Mouse (Mus musculus): Measurements from ENCODE around the gene B3gnt2. TPM values are rescaled to one million over a fixed set of nuclear protein-coding genes. Genes with fewer than 3 reads are reported as not detected.

B3gnt2 gene
- polyA plus RNA-seq, 1 experiment: 13.1 TPM

DNA sequence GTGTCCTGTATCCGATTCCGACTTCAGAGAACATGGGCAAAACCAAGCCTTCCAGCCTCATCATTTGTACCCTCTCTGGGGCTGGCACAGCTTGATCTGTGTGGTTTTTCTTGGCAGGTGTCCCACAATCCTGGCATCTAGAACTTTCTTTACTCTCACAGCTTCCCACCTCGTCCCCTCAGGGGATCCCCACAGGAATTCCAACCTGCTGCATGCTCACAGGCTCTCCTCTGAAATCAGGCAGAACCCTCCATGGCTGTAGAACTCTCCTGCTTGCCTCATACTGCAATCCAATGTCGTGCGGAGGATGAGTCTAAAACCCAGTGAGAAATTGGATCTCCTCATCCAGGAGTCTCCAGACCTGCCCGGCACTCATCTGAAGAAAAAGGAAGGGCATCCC lies 34.1 kb downstream of the B3gnt2 start:
- H3K4me3 ChIP-seq: no peak overlapping the region
- H3K36me3 ChIP-seq (ENCODE audit: control insufficient read depth, insufficient read depth): no peaks in the 10 kb centered on the region
- no peak overlapping the region for H3ac ChIP-seq (ENCODE audit: control insufficient read depth, insufficient read length)
- H3K27me3 ChIP-seq (ENCODE audit: control insufficient read depth, insufficient read depth, insufficient read length): no peaks in the 10 kb centered on the region
- no peaks in the 10 kb centered on the region for H3K79me2 ChIP-seq (ENCODE audit: control insufficient read depth, insufficient read depth)
- TF ChIP-seq MYOD1 (IDR thresholded peaks at IDR 0.05; ENCODE audit: control insufficient read depth in 1 of 3, insufficient read length in 2 of 3, low read depth in 2 of 3) (no peak), POLR2AphosphoS2 (IDR thresholded peaks at IDR 0.05; ENCODE audit: insufficient read length, low read depth) (no peak), TCF12 (IDR thresholded peaks at IDR 0.05; ENCODE audit: insufficient read depth, poor library complexity, severe bottlenecking) (no peak), USF1 (IDR thresholded peaks at IDR 0.05; ENCODE audit: low read depth) (no peak), MAX (IDR thresholded peaks at IDR 0.05; ENCODE audit: low read depth) (no peak), MYOG (IDR thresholded peaks at IDR 0.05; ENCODE audit: control insufficient read depth in 1 of 3, insufficient read depth in 1 of 3, insufficient read length in 2 of 3, low read depth in 2 of 3) (no peak), CEBPB (IDR thresholded peaks at IDR 0.05; ENCODE audit: insufficient read depth, poor library complexity, severe bottlenecking) (no peak), REST (IDR thresholded peaks at IDR 0.05; ENCODE audit: insufficient read depth, insufficient read length) (no peak)
- H3K4me2 ChIP-seq (ENCODE audit: low read depth): no peak overlapping the region

- no peak overlapping the region for H3ac ChIP-seq (ENCODE audit: control insufficient read depth, insufficient read length)
- H3K36me3 ChIP-seq (ENCODE audit: control insufficient read depth, insufficient read depth): no peaks in the 10 kb centered on the region
- no peaks in the 10 kb centered on the region for H3K27me3 ChIP-seq (ENCODE audit: control insufficient read depth, insufficient read depth, insufficient read length)
- no peak overlapping the region for H3K4me2 ChIP-seq (ENCODE audit: low read depth)
- no peaks in the 10 kb centered on the region for H3K79me2 ChIP-seq (ENCODE audit: control insufficient read depth, insufficient read depth)
- TF ChIP-seq POLR2A (IDR thresholded peaks at IDR 0.05; ENCODE audit: insufficient read length, low read depth): no peak
- TF ChIP-seq TCF3 (IDR thresholded peaks at IDR 0.05; ENCODE audit: insufficient read length, low read depth): no peak
- TF ChIP-seq CEBPB (IDR thresholded peaks at IDR 0.05; ENCODE audit: insufficient read depth, poor library complexity, severe bottlenecking): no peak
- TF ChIP-seq MAX (IDR thresholded peaks at IDR 0.05; ENCODE audit: low read depth): no peak
- no peak for TF ChIP-seq SRF (IDR thresholded peaks at IDR 0.05; ENCODE audit: control insufficient read depth, insufficient read length, low read depth)
- TF ChIP-seq MYOG (IDR thresholded peaks at IDR 0.05; ENCODE audit: control insufficient read depth in 1 of 3, insufficient read depth in 1 of 3, insufficient read length in 2 of 3, low read depth in 2 of 3): no peak
- TF ChIP-seq MYOD1 (IDR thresholded peaks at IDR 0.05; ENCODE audit: control insufficient read depth in 1 of 3, insufficient read length in 2 of 3, low read depth in 2 of 3): no peak
- TF ChIP-seq USF1 (IDR thresholded peaks at IDR 0.05; ENCODE audit: low read depth): no peak
- no peak for TF ChIP-seq E2F4 (IDR thresholded peaks at IDR 0.05; ENCODE audit: insufficient read depth)
- TF ChIP-seq REST (IDR thresholded peaks at IDR 0.05; ENCODE audit: insufficient read depth, insufficient read length): no peak
- no peak for TF ChIP-seq TCF12 (IDR thresholded peaks at IDR 0.05; ENCODE audit: insufficient read depth, poor library complexity, severe bottlenecking)
- no peak overlapping the region for H3K4me3 ChIP-seq
Observed at GRCm38 (mm10) chr11:22826051-22826450, 34.7 kb downstream of the B3gnt2 start.

DNA sequence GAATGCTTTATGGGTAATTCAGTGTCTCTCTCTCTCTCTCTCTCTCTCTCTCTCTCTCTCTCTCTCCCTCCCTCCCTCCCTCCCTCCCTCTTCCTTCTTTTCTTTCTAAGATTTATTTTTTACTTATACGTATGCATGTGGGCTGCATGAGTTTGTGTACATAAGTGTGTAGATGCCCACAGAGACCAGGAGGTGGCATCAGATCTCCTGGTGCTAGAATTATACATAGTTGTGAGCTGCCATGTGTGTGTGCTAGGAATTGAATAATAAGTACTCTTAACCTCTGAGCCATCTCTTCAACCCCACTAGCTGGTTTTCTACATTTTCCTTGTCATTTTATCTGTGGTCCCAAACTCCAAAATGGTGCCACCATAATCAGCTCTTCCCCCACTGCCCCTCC lies 35.2 kb downstream of the B3gnt2 start:
- Histone ChIP-seq H3K27me3 (ENCODE audit: control insufficient read depth, insufficient read depth, insufficient read length) (no peaks in the 10 kb centered on the region), H3ac (ENCODE audit: control insufficient read depth, insufficient read length) (no peak overlapping the region), H3K4me2 (ENCODE audit: low read depth) (no peak overlapping the region), H3K4me3 (no peak overlapping the region), H3K79me2 (ENCODE audit: control insufficient read depth, insufficient read depth) (no peaks in the 10 kb centered on the region), H3K36me3 (ENCODE audit: control insufficient read depth, insufficient read depth) (no peaks in the 10 kb centered on the region)
- no peak for TF ChIP-seq REST (IDR thresholded peaks at IDR 0.05; ENCODE audit: insufficient read depth, insufficient read length)
- no peak for TF ChIP-seq SRF (IDR thresholded peaks at IDR 0.05; ENCODE audit: control insufficient read depth, insufficient read length, low read depth)
- no peak for TF ChIP-seq MYOD1 (IDR thresholded peaks at IDR 0.05; ENCODE audit: control insufficient read depth in 1 of 3, insufficient read length in 2 of 3, low read depth in 2 of 3)
- no peak for TF ChIP-seq TCF3 (IDR thresholded peaks at IDR 0.05; ENCODE audit: insufficient read length, low read depth)
- TF ChIP-seq CEBPB (IDR thresholded peaks at IDR 0.05; ENCODE audit: insufficient read depth, poor library complexity, severe bottlenecking): no peak
- no peak for TF ChIP-seq E2F4 (IDR thresholded peaks at IDR 0.05; ENCODE audit: insufficient read depth)
- no peak for TF ChIP-seq POLR2AphosphoS2 (IDR thresholded peaks at IDR 0.05; ENCODE audit: insufficient read length, low read depth)
- no peak for TF ChIP-seq MAX (IDR thresholded peaks at IDR 0.05; ENCODE audit: low read depth)
- no peak for TF ChIP-seq POLR2A (IDR thresholded peaks at IDR 0.05; ENCODE audit: insufficient read length, low read depth)
- no peak for TF ChIP-seq TCF12 (IDR thresholded peaks at IDR 0.05; ENCODE audit: insufficient read depth, poor library complexity, severe bottlenecking)
- TF ChIP-seq MYOG (IDR thresholded peaks at IDR 0.05; ENCODE audit: control insufficient read depth in 1 of 3, insufficient read depth in 1 of 3, insufficient read length in 2 of 3, low read depth in 2 of 3): no peak
- TF ChIP-seq USF1 (IDR thresholded peaks at IDR 0.05; ENCODE audit: low read depth): no peak

DNA sequence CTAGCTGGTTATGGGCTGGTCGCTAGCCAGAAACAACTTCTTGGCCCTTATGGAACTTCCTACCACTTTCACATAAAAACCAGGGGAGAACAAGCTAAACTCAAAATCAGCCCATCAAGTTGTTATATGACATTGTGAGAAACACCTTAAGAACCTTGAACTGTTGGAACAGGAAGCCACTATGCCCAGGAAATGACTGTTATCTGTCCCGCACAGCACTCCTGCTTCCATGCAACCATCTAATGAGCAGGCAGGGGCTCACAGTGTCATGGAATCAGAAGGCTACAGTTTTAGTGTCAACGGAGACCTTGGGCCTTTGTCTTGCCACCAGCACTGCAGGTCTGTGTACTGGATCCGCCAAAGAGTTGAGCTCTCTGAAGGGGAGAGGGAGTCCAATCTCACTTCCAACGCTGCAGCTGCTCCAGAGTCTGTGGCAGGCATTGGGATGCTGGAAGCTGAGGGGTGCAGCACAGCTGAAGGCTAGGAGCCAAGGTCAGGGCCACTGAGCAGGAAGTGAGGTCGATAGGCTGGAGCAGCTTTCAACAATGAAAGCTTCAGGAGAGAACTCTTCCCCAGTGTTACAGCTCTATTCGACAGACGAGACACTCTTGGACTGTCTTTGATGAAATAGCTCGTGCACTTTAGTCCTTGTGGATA lies 36.6 kb downstream of the B3gnt2 start:
- no peak overlapping the region for H3ac ChIP-seq (ENCODE audit: control insufficient read depth, insufficient read length)
- H3K4me2 ChIP-seq (ENCODE audit: low read depth): no peak overlapping the region
- no peak for TF ChIP-seq TCF12 (IDR thresholded peaks at IDR 0.05; ENCODE audit: insufficient read depth, poor library complexity, severe bottlenecking)
- no peak for TF ChIP-seq MYOG (IDR thresholded peaks at IDR 0.05; ENCODE audit: control insufficient read depth in 1 of 3, insufficient read depth in 1 of 3, insufficient read length in 2 of 3, low read depth in 2 of 3)
- TF ChIP-seq POLR2AphosphoS2 (IDR thresholded peaks at IDR 0.05; ENCODE audit: insufficient read length, low read depth): no peak
- TF ChIP-seq MYOD1 (IDR thresholded peaks at IDR 0.05; ENCODE audit: control insufficient read depth in 1 of 3, insufficient read length in 2 of 3, low read depth in 2 of 3): no peak
- no peak for TF ChIP-seq USF1 (IDR thresholded peaks at IDR 0.05; ENCODE audit: low read depth)
- no peak for TF ChIP-seq CEBPB (IDR thresholded peaks at IDR 0.05; ENCODE audit: insufficient read depth, poor library complexity, severe bottlenecking)
- TF ChIP-seq TCF3 (IDR thresholded peaks at IDR 0.05; ENCODE audit: insufficient read length, low read depth): no peak
- no peak for TF ChIP-seq SRF (IDR thresholded peaks at IDR 0.05; ENCODE audit: control insufficient read depth, insufficient read length, low read depth)
- TF ChIP-seq REST (IDR thresholded peaks at IDR 0.05; ENCODE audit: insufficient read depth, insufficient read length): no peak
- TF ChIP-seq MAX (IDR thresholded peaks at IDR 0.05; ENCODE audit: low read depth): no peak
- TF ChIP-seq E2F4 (IDR thresholded peaks at IDR 0.05; ENCODE audit: insufficient read depth): no peak
- no peaks in the 10 kb centered on the region for H3K27me3 ChIP-seq (ENCODE audit: control insufficient read depth, insufficient read depth, insufficient read length)
- no peak overlapping the region for H3K4me3 ChIP-seq
- H3K79me2 ChIP-seq (ENCODE audit: control insufficient read depth, insufficient read depth): no peaks in the 10 kb centered on the region
- H3K36me3 ChIP-seq (ENCODE audit: control insufficient read depth, insufficient read depth): no peaks in the 10 kb centered on the region

All from myocyte (in vitro differentiated cells).